Mouse (Mus musculus) limb, embryonic 10.5 days (tissue): ENCODE data around the gene Pde1a. TPM values are rescaled to one million over a fixed set of nuclear protein-coding genes. Genes with fewer than 3 reads are reported as not detected.

Source experiments
- DNase-seq: peaks from one replicate; pipeline ENCODE4 v3.0.0-alpha.2; 2017; ENCODE audit warnings: low spot score
- H3K27ac ChIP-seq: fragments of 300-500 bp; sonication (generic); 2 replicates; pipeline ENCODE4 v1.5.1; 2016; ENCODE audit warnings: mild to moderate bottlenecking
- H3K27me3 ChIP-seq: fragments of 300-500 bp; sonication (generic); 2 replicates; pipeline ENCODE4 v1.6.1; 2016; ENCODE audit warnings: low read depth, mild to moderate bottlenecking; ENCODE audit not compliant: poor library complexity, severe bottlenecking
- H3K36me3 ChIP-seq: fragments of 300-500 bp; sonication (generic); 2 replicates; pipeline ENCODE4 v1.6.1; 2016; ENCODE audit warnings: mild to moderate bottlenecking, moderate library complexity
- H3K4me1 ChIP-seq: fragments of 300-500 bp; sonication (generic); 2 replicates; pipeline ENCODE4 v1.6.1; 2016
- H3K4me3 ChIP-seq: fragments of 300-500 bp; sonication (generic); 2 replicates; pipeline ENCODE4 v1.5.1; 2016; ENCODE audit warnings: mild to moderate bottlenecking, moderate library complexity
- H3K9me3 ChIP-seq: fragments of 300-500 bp; sonication (generic); replicated peaks from 2 replicates; pipeline ENCODE4 v1.6.1; 2016; ENCODE audit warnings: mild to moderate bottlenecking
- WGBS: fragments of 180-500 bp; shearing (Covaris S2); methylation state at CpG from one replicate; pipeline ENCODE4 v1.1.7; 2016; 5-methylcytosine and 5-hydroxymethylcytosine counted together
- polyA plus RNA-seq: library from polyadenylated mRNA; unstranded; fragments of >200 nt; fragmentation: Nextera tagmentation; extraction: Ambion mirVana; gene quantifications from 2 replicates; pipeline ENCODE4 v1.2.1, GENCODE M21; 2016

Gene Pde1a
- polyA plus RNA-seq, 1 experiment from 2014 or later = 0.54 TPM

DNA sequence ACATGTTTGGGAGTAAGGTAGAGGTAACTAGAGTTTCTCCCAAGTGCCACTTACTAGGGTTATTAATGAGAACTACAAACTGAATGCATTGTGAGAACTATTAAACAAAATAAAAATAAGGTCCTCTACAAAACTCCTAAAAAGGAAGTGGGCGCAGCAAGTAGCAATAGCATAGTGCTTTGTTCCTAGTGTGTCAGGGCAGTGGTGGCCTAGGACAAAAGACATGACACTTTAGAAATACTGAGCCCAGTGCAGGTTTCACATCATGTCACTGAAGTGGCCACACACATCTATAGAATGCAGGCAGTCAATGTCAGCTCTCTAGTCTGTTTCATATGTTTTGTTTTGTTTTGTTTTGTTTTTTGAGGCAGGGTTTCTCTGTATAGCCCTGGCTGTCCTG is 103.2 kb downstream of the Pde1a start:
- Histone ChIP-seq H3K27ac (no peak overlapping the region), H3K27me3 (no peaks in the 10 kb centered on the region), H3K9me3 (no peaks in the 10 kb centered on the region), H3K4me3 (no peak overlapping the region), H3K4me1 (no peaks in the 10 kb centered on the region), H3K36me3 (no peaks in the 10 kb centered on the region)
- DNase-seq = no peak
- WGBS = 88% methylated on average over 1 of the region's 1 CpGs

DNA sequence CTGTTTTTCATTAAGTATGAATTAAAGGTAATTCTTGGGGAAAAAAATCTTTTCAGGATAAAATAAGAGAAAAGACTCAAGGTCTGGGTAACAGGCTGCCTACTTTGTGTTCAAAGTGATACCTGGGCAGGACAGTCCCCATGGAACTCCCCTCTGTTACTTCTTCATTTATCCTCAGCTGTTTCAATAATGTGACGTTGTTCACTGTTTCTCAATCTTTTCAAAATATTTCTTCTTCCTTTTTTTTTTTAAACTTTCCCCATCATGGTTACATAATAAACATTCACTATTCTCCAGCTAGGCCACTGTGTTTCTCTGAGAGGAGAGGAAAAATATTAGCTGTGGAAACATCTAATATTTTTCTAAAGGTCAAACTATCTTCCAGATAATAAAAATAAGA is 103.7 kb downstream of the Pde1a start:
- Histone ChIP-seq H3K27ac (no peak overlapping the region), H3K36me3 (no peaks in the 10 kb centered on the region), H3K9me3 (no peaks in the 10 kb centered on the region), H3K27me3 (no peaks in the 10 kb centered on the region), H3K4me3 (no peak overlapping the region), H3K4me1 (no peaks in the 10 kb centered on the region)
- no peak for DNase-seq
- 95% methylated on average over 1 of the region's 1 CpGs for WGBS

DNA sequence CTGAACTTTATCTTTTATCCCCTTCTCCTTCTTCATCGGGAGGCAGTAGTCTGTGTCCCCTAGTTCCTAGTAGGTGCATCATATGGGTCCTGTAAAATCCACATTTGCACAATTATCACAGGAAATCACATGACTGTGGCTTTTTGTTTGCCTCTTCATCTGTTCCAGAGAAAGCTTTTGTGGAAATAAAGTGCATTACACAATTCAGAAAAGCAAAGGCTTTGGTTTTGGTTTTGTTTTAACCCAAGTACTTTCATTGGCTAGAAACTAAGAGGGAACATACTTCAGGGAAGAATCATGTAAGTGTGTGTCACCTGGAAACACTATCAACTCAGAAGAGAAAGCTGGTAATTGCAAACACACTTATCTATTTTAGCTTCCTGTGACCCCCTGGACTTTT is 104.2 kb downstream of the Pde1a start:
- no peaks in the 10 kb centered on the region for H3K4me1 ChIP-seq
- no peaks in the 10 kb centered on the region for H3K36me3 ChIP-seq
- no peaks in the 10 kb centered on the region for H3K27me3 ChIP-seq
- 81% methylated on average over 1 of the region's 1 CpGs for WGBS
- no peak overlapping the region for H3K4me3 ChIP-seq
- no peaks in the 10 kb centered on the region for H3K9me3 ChIP-seq
- no peak for DNase-seq
- H3K27ac ChIP-seq = no peak overlapping the region

DNA sequence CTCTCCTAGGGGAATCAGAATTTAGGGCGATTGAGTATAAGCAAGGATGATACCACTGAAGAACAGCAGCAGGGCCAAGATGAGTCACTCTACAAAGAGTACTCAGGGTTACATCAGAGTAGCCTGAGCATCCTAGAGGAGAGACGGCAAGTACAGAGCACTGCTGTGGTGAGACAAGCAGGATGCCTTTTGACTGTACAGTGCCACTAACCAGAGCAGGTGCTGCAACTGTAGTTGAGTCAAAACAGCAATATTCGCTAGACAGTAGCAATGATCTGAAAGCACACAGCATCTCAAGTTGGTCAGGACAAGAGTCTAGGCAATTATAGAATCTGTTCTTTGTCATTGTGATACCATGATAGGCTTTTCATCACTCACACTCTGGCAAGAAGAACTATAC is 115.1 kb downstream of the Pde1a start:
- H3K4me1 ChIP-seq = no peaks in the 10 kb centered on the region
- no peak overlapping the region for H3K4me3 ChIP-seq
- DNase-seq = no peak
- 87% methylated on average over 3 of the region's 3 CpGs for WGBS
- H3K27ac ChIP-seq = no peak overlapping the region
- H3K36me3 ChIP-seq = no peaks in the 10 kb centered on the region
- no peaks in the 10 kb centered on the region for H3K27me3 ChIP-seq
- H3K9me3 ChIP-seq = no peaks in the 10 kb centered on the region

DNA sequence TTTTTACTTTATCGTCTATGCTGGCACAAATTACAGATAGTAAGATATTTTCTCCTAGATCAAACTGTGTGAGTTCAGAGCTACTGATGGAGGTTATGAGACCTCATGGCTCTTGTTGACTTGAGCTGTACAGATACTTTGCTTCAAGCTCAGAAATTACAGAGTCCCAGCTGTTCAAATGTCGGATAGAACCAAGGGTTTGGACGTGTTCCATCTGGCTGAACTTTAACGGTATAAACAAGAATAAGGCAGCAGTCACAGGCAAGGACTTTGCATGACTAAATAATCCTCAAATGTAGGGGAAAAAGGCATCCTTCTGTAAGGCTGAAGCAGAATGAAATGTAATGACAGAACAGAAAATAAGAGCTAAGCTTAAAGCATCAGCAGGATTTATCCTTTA is 116.2 kb downstream of the Pde1a start:
- DNase-seq = no peak
- no peak overlapping the region for H3K27ac ChIP-seq
- no peaks in the 10 kb centered on the region for H3K27me3 ChIP-seq
- 91% methylated on average over 4 of the region's 4 CpGs for WGBS
- H3K4me3 ChIP-seq = no peak overlapping the region
- H3K9me3 ChIP-seq = no peaks in the 10 kb centered on the region
- no peaks in the 10 kb centered on the region for H3K36me3 ChIP-seq
- no peaks in the 10 kb centered on the region for H3K4me1 ChIP-seq

DNA sequence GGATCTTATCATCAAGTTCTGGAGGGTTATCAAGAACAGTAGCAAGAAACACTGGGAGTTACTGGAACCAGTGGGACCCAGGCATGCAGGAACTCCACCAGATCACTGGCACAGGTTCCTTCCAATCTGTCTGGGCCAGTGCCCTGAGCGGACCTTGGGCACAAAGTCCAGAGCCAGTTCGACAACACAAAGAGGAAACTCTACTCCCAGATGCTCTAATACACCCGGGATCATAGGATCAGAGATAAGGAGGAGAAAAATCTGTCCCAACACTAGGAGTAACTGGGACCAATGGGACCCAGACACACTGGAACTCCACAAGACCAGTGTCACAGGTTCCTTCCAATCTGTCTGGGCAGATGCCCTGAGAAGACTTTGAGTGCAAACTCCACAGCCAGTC is 130.1 kb downstream of the Pde1a start:
- H3K9me3 ChIP-seq = no peaks in the 10 kb centered on the region
- no peak for DNase-seq
- WGBS = 92% methylated on average over 3 of the region's 3 CpGs

DNA sequence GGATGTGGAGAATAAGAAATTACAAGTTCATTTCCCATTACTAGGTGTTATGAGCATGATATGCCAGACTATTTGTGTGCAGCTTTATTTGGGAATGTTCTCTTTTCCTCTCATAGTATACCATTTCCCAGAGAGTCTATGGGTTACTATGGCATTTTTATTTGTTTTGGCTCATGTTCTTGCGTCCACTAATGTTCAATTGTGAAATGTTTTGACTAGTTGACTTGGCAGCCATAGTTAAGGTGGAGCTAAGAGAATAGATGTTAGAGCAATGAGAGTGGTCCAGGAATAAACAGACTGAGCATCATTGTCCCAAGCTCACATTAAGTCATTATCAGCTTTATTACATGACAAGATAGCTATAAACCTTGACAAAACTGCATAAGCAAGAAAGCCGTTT is 130.8 kb downstream of the Pde1a start:
- H3K4me1 ChIP-seq = no peaks in the 10 kb centered on the region
- H3K27ac ChIP-seq = no peak overlapping the region
- no peak for DNase-seq
- H3K9me3 ChIP-seq = no peaks in the 10 kb centered on the region
- no peaks in the 10 kb centered on the region for H3K27me3 ChIP-seq
- no peaks in the 10 kb centered on the region for H3K36me3 ChIP-seq
- no peak overlapping the region for H3K4me3 ChIP-seq
- 83% methylated on average over 2 of the region's 2 CpGs for WGBS

More for the DNA sequence above, 130.1 kb downstream of the Pde1a start:
- Histone ChIP-seq H3K4me3 (no peak overlapping the region), H3K27me3 (no peaks in the 10 kb centered on the region), H3K27ac (no peak overlapping the region), H3K36me3 (no peaks in the 10 kb centered on the region), H3K4me1 (no peaks in the 10 kb centered on the region)

DNA sequence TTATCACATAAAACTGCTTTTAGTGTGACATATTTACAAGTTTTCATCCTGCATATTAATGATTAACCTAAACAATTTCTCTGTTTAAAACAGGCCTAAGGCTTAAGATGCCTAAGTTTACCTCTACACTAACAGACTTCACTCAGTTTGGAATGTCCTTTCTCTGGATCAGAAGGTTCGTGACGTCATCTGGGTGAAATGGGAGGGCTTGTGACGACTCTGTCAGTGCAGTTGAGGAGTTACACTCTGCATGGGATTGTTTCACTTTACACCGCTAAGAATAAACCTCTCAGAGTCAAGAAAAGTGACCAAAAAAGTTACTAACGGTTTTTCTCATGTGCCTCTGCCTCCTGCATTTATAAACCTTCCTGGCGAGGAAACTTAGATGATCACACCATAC is 137.6 kb downstream of the Pde1a start:
- WGBS = 82% methylated on average over 6 of the region's 6 CpGs
- no peaks in the 10 kb centered on the region for H3K27me3 ChIP-seq
- DNase-seq = no peak

DNA sequence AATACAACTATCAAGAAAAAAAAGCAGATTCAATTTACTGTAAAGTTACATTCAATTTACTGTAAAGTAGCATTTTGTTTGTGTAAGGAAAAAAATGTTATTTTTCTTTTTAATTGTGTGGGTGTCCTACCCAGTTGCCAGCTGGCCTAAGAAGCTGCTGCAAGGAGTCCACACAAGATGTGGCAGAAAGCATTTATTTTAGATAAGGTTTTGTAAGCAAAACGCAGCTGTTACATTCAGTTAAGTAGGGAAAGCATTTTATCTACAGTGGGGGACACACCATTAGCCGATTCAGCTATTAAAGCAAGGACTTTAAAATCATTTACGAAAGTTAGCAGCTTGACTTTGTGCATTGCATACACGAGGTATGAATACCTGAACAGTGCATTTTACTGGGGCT is 145.5 kb downstream of the Pde1a start:
- Histone ChIP-seq H3K4me3 (no peak overlapping the region), H3K27me3 (no peaks in the 10 kb centered on the region), H3K4me1 (no peaks in the 10 kb centered on the region), H3K27ac (no peak overlapping the region), H3K9me3 (no peaks in the 10 kb centered on the region), H3K36me3 (no peaks in the 10 kb centered on the region)
- 86% methylated on average over 4 of the region's 4 CpGs for WGBS
- no peak for DNase-seq

More for the DNA sequence above, 137.6 kb downstream of the Pde1a start:
- H3K4me1 ChIP-seq = no peaks in the 10 kb centered on the region
- no peaks in the 10 kb centered on the region for H3K9me3 ChIP-seq
- no peak overlapping the region for H3K4me3 ChIP-seq
- H3K27ac ChIP-seq = no peak overlapping the region
- no peaks in the 10 kb centered on the region for H3K36me3 ChIP-seq

DNA sequence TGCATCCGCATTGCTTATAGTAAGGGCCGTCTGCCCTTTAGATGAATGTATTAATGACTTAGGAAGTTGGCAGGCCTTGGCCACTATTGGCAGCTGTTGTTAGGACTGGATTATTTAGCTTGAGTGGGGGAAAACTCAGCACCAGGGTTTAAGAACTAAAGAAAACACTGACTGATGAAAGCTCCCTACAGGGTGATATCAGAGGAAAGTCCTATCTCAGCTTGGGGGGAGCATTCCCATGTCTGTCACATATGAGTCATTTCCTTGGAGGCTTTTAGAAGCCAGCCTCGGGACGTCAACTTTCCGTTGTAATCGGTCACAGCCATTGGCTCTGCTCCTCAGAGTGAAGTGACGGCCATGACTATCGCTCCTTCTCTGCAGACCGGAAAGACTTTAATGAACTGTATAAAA is 146.0 kb downstream of the Pde1a start:
- Histone ChIP-seq H3K4me1 (no peaks in the 10 kb centered on the region), H3K27me3 (no peaks in the 10 kb centered on the region), H3K9me3 (no peaks in the 10 kb centered on the region), H3K4me3 (no peak overlapping the region), H3K36me3 (no peaks in the 10 kb centered on the region), H3K27ac (no peak overlapping the region)
- WGBS = 89% methylated on average over 9 of the region's 9 CpGs
- no peak for DNase-seq

DNA sequence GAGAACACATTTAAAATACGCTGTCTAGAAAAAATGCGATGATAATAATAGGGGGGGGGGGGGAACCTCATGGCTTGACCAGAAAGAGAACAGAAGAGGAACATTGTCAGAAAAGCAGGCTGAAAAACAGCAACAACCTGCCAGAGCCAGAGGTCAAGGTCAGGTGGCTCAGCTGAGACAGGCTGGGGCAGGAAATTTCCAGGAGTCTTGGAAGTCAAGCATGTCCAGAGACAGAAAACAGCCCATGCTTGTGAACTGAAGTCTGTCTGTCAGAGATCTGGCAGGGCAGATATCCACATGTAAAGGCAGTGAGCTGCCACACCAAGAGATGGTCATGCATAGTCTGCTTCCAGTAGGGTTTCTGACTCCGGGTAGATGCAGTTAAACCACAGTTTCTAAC is 147.5 kb downstream of the Pde1a start:
- Histone ChIP-seq H3K9me3 (no peaks in the 10 kb centered on the region), H3K4me1 (no peaks in the 10 kb centered on the region), H3K4me3 (no peak overlapping the region), H3K27ac (no peak overlapping the region), H3K36me3 (no peaks in the 10 kb centered on the region), H3K27me3 (no peaks in the 10 kb centered on the region)
- 95% methylated on average over 3 of the region's 3 CpGs for WGBS
- DNase-seq = no peak

DNA sequence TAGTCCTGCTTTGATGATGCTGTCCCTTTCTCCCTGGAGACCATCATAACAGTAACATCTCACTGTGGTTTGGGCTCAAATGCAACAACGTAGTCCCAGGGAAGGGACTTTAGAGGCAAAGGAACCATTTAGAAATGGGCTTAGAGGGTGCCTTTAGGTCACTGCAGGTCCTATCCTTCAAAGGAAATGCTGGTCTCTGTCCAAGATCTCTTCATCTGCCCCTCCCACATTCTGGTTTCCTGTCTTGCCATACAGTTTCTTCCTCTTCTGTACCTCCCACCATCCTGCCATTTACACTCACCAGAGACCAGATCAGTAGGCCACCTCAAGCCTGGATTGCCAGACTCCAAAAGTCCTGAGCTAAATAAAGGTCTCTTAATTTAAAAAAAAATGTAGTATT is 150.3 kb downstream of the Pde1a start:
- no peaks in the 10 kb centered on the region for H3K9me3 ChIP-seq
- H3K36me3 ChIP-seq = no peaks in the 10 kb centered on the region
- H3K4me3 ChIP-seq = no peak overlapping the region
- no peak overlapping the region for H3K27ac ChIP-seq
- no peak for DNase-seq
- H3K4me1 ChIP-seq = no peaks in the 10 kb centered on the region
- H3K27me3 ChIP-seq = no peaks in the 10 kb centered on the region
- 82% methylated on average over 1 of the region's 1 CpGs for WGBS

DNA sequence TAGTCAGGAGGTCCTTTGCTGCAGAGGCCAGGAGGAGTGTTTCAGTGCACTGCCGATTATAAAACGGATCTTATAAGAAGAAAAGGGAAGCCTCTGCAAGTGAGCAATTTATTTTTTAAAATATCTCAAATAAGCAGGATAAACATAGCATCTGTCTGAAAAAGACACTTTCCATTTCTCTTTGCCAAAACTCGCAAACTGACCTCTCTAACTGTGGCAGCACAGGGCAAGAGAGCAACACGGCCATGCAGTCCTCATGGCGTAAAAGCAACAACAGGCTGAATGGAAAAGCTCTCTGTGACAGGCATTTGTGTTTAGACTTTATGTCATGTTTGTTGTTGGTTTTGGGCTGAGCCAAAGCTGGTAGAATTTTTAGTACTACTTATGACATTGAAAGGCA is 152.0 kb downstream of the Pde1a start:
- Histone ChIP-seq H3K4me3 (no peak overlapping the region), H3K9me3 (no peaks in the 10 kb centered on the region), H3K27me3 (no peaks in the 10 kb centered on the region), H3K27ac (no peak overlapping the region), H3K4me1 (no peaks in the 10 kb centered on the region), H3K36me3 (no peaks in the 10 kb centered on the region)
- no peak for DNase-seq
- 89% methylated on average over 5 of the region's 5 CpGs for WGBS

DNA sequence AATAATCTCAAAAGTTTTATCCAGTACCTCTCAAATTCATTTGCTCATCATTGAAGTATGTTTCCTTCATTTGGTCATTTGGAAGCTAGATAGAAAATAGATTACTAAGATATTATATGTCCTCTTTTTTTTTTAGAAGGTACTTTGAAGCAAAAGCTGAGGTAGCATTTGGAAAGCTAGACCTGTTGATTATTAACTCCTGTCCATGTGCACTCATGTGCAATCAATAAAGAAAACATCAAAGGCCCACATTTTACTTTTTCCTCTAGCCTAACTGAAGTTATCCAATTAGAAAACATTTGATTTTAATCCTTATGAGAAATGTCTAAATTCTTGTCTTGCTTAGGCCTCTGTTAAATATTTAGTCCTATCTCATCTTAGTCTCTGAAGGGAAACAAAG is 153.3 kb downstream of the Pde1a start:
- DNase-seq = no peak
- Histone ChIP-seq H3K4me1 (no peaks in the 10 kb centered on the region), H3K9me3 (no peaks in the 10 kb centered on the region), H3K27ac (no peak overlapping the region), H3K27me3 (no peaks in the 10 kb centered on the region), H3K4me3 (no peak overlapping the region), H3K36me3 (no peaks in the 10 kb centered on the region)
